Mouse (Mus musculus) MEL-GATA-1-ER (cell line): ENCODE results near the gene Adra1d.
A peak's percentile ranks its signal among the peaks of the same experiment; 100 is the strongest.

ENCODE experiments used
- DNase-seq: peaks from one replicate; pipeline ENCODE4 v3.0.0-alpha.2; 2012; ENCODE audit warnings: low read depth; ENCODE audit errors: extremely low read depth

Adra1d gene

DNA sequence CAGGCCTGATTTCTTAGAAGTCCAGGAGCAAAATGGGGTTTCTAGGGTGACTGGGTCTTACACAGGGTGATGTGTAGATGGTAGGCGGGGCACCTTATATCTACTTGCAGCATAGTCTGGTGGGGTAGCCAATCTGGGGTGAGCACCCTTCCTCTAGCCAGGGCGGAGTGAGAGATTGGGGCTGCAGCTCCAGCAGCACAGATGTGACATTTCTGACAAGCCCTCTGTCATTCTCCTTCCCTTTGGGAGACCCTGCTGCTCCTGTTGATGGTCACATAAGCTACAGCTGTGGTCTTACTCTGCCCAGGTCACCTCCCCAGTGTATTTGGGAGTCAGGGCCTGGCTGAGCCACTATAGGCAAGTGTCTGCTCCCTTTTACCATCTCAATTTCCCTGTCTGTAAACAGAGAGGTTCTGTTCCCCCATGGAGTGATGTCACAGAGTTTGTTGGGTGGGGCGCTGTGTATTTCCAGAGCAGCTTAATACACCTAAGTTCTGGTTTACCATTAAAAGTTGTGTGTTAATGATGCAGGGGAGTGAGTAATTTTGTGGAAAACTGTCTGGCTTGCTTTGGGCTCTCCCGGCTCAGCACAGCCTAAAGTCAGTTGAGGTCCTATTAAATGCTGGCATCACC, 64.7 kb downstream of the Adra1d start:
- DNase-seq, result peak; percentile 67

DNA sequence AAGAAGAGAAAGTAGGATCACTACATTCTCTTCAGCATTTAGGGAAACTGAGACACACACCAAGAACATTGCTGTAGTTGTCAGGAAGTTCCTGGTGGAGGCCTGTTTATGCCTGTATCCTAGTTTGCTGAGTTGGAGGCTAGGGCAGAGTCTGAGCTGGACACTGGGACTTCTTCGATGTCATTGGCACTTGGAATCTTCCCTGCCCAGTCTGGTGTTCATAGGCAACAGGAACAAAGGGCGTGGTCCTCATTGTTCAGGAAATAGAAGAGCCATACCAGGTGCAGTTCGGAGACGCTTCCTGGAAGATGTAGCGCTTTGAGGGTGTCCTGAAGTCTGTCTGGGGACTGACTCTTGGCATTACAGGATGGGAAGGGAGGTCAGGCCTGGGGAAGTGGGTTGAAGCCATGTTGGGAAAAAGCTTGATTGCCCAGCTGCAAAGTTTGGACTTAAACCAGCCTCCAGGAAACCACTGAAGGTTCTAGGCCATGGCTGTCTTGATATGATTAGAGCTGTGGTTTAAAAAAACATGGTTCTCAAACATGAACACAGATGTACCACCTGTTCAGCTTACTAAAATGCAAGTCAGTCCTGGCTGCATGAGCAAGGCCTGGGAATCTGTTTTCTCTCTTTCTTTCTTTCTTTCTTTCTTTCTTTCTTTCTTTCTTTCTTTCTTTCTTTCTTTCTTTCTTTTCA, 65.8 kb downstream of the Adra1d start:
- DNase-seq, result peak; percentile 59
